Comparison of ENCODE assay signal across 8 mouse cellular contexts in the genomic region with DNA sequence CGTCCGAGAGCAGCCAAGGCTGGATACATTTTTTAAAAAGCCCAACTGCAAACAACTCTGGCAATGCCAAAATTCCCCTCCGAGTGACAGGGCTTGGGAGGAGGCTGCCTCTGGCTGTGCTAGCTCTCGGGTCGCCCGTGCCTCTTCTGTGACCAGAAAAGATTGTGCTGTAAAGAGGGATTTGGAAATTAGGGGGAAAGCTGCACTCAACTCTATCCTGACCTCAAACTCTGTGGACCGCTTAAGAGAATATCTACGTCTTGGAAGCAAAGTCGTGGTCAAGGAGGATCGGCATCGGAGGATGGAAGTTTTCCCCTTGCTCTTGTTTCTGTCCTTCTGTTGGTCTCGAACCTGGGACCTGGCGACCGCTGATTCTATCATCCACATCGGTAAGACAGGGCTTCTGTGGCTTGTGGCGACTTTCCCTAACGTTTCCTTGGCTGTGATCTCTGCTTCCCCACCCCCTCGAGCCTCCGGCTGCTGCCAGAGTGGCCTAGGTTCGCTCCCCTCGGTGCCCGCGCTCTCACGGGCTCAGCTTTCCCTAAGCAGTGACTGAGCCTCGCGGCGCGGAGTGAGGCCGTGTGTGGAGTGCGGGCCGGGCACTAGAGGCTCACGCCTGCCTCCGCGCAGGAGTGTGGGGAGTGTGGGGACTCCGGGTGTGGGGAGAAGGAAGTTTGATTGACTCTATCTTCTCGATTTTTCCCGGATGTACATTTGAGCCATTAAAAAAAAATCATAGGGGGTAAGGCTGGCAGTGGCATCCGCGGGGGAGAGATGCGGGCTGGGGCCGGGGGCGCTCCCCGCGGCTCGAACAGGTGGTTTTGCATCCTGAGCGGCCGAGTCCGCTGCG. TPM values are rescaled to one million over a fixed set of nuclear protein-coding genes. Genes with fewer than 3 reads are reported as not detected.
DNase-seq lines count a peak whose midpoint lies in the region; ATAC-seq lines count a peak whose summit lies in the region.

No protein-coding gene starts in this region.

- peaks cover 37% of the 10 kb centered on the region for H3K27me3 ChIP-seq in embryonic facial prominence, embryonic 15.5 days
- H3K27me3 ChIP-seq in hindbrain, embryonic 13.5 days: no peaks in the 10 kb centered on the region
- peaks cover 51% of the 10 kb centered on the region for H3K27me3 ChIP-seq in limb, embryonic 10.5 days (ENCODE audit: low read depth, poor library complexity, severe bottlenecking)
- no peaks in the 10 kb centered on the region for H3K27me3 ChIP-seq in neural tube, embryonic 12.5 days (replicated peaks)

- under 1% methylated on average over 49 of the region's 49 CpGs for WGBS in embryonic facial prominence, embryonic 15.5 days
- WGBS in hindbrain, embryonic 13.5 days: 0% methylated on average over 48 of the region's 49 CpGs
- WGBS in limb, embryonic 10.5 days: under 1% methylated on average over 49 of the region's 49 CpGs
- WGBS in neural tube, embryonic 12.5 days: 1% methylated on average over 49 of the region's 49 CpGs

- no peak overlapping the region for H3K27ac ChIP-seq in embryonic facial prominence, embryonic 15.5 days (replicated peaks)
- peak overlapping the region; percentile 89 for H3K27ac ChIP-seq in hindbrain, embryonic 13.5 days
- H3K27ac ChIP-seq in limb, embryonic 10.5 days: peak overlapping the region; percentile 72
- peak overlapping the region; percentile 39; the same call in 1 of the 2 replicates for H3K27ac ChIP-seq in neural tube, embryonic 12.5 days

- H3K4me3 ChIP-seq in embryonic facial prominence, embryonic 15.5 days (replicated peaks): peak overlapping the region; percentile 62
- H3K4me3 ChIP-seq in hindbrain, embryonic 13.5 days: peak overlapping the region; percentile 82
- peak overlapping the region; percentile 73 for H3K4me3 ChIP-seq in limb, embryonic 10.5 days
- H3K4me3 ChIP-seq in neural tube, embryonic 12.5 days: peak overlapping the region; percentile 78

- H3K36me3 ChIP-seq in embryonic facial prominence, embryonic 15.5 days: no peaks in the 10 kb centered on the region
- no peaks in the 10 kb centered on the region for H3K36me3 ChIP-seq in hindbrain, embryonic 13.5 days
- H3K36me3 ChIP-seq in limb, embryonic 10.5 days: no peaks in the 10 kb centered on the region
- no peaks in the 10 kb centered on the region for H3K36me3 ChIP-seq in neural tube, embryonic 12.5 days

- H3K9ac ChIP-seq in embryonic facial prominence, embryonic 15.5 days: peak overlapping the region; percentile 18; the same call in 1 of the 2 replicates
- peak overlapping the region; percentile 87 for H3K9ac ChIP-seq in hindbrain, embryonic 13.5 days
- peak overlapping the region; percentile 78 for H3K9ac ChIP-seq in neural tube, embryonic 12.5 days

- H3K4me2 ChIP-seq in embryonic facial prominence, embryonic 15.5 days (replicated peaks): peak overlapping the region; percentile 98
- peak overlapping the region; percentile 88 for H3K4me2 ChIP-seq in hindbrain, embryonic 13.5 days
- peak overlapping the region; percentile 92 for H3K4me2 ChIP-seq in neural tube, embryonic 12.5 days (replicated peaks)

- DNase-seq in adrenal gland, adult 2 months: peak; percentile 1
- DNase-seq in adrenal gland, adult (ENCODE audit: inconsistent age in 2 of 2, low spot score in 1 of 2): no peak
- DNase-seq in WW6 (ENCODE audit: low read depth, low spot score): peak; percentile 16
- DNase-seq in limb, embryonic 10.5 days (ENCODE audit: low spot score): peak; percentile 65
- no peak for DNase-seq in thymus, postnatal 25 days

- ATAC-seq in embryonic facial prominence, embryonic 15.5 days (ENCODE audit: insufficient number of reproducible peaks, low FRiP score, low TSS enrichment, low read depth): peak; percentile 15; the same call in 1 of the 2 replicates
- ATAC-seq in hindbrain, embryonic 13.5 days (ENCODE audit: low FRiP score): peak; percentile 84
- ATAC-seq in neural tube, embryonic 12.5 days (ENCODE audit: low FRiP score, low read depth): peak; percentile 59

- H3K9me3 ChIP-seq in embryonic facial prominence, embryonic 15.5 days (replicated peaks): no peaks in the 10 kb centered on the region
- H3K9me3 ChIP-seq in hindbrain, embryonic 13.5 days: no peaks in the 10 kb centered on the region
- no peaks in the 10 kb centered on the region for H3K9me3 ChIP-seq in limb, embryonic 10.5 days (replicated peaks)
- H3K9me3 ChIP-seq in neural tube, embryonic 12.5 days: no peaks in the 10 kb centered on the region

- H3K4me1 ChIP-seq in embryonic facial prominence, embryonic 15.5 days: peaks cover 13% of the 10 kb centered on the region
- peaks cover 22% of the 10 kb centered on the region for H3K4me1 ChIP-seq in hindbrain, embryonic 13.5 days (replicated peaks)
- peaks cover 17% of the 10 kb centered on the region for H3K4me1 ChIP-seq in limb, embryonic 10.5 days
- H3K4me1 ChIP-seq in neural tube, embryonic 12.5 days: peaks cover 13% of the 10 kb centered on the region; the same call in 1 of the 2 replicates

RNA-seq across cellular contexts. Expression of a gene that starts 1.1 kb away (rescaled TPM):
- not detected for total RNA-seq in adrenal gland, adult 2 months (2021)
- polyA plus RNA-seq in adrenal gland, adult 2 months (2012; rRNA removed): 0.10 and 0.20 TPM in 2 replicates
- 2.1 and 2.6 TPM in 2 replicates for polyA plus RNA-seq in embryonic facial prominence, embryonic 15.5 days (2015; fragmentation: Nextera tagmentation; extraction: Ambion mirVana)
- polyA plus RNA-seq in hindbrain, embryonic 13.5 days (2015; fragmentation: Nextera tagmentation; extraction: Ambion mirVana): 12.2 and 13.4 TPM in 2 replicates
- 0.18 and 0.31 TPM in 2 replicates for polyA plus RNA-seq in limb, embryonic 10.5 days (2016; fragmentation: Nextera tagmentation; extraction: Ambion mirVana)
- 6.3 and 8.3 TPM in 2 replicates for polyA plus RNA-seq in neural tube, embryonic 12.5 days (2016; fragmentation: Nextera tagmentation; extraction: Ambion mirVana)

Comparison
In these comparisons a context has a peak if more than half of its experiments do, and no peak if none do; other contexts are left out.
1. DNase-seq: peak in adrenal gland, adult 2 months (single experiment), WW6 (single experiment) and limb, embryonic 10.5 days (single experiment); none in adrenal gland, adult (0 of 2) and thymus, postnatal 25 days (single experiment).
2. ATAC-seq: peak in every context shown above with its lines; median percentile 84 in hindbrain, embryonic 13.5 days; 59 in neural tube, embryonic 12.5 days; 15 in embryonic facial prominence, embryonic 15.5 days.
3. H3K9ac ChIP-seq: peak in every context shown above with its lines; median percentile 87 in hindbrain, embryonic 13.5 days; 78 in neural tube, embryonic 12.5 days; 18 in embryonic facial prominence, embryonic 15.5 days.
4. Peak in every context shown above with its lines, with median percentiles within 50 percentile points of each other: H3K4me2 ChIP-seq and H3K4me3 ChIP-seq.